In the genomic region with DNA sequence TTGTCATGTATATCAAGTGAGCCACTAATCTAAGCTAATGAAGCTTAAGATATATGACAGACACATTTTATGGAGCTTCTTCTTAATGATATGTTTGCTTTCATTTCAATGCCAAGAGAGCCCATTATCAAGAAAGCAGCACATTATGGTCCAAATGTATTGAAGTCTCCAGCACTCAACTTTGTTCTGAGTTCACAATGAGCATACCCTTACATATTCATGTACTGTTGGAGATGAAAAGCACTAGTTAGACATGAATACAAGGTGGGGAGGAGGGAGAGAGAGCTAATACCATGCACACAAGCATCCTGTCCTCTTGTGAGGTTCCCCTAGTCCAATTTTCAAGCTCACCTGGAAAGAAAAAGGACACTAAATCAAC, we compare ENCODE assay signal across 10 mouse cellular contexts.
"Had no signal": no experiment of that assay in that cellular context is flagged by ENCODE, and none has a peak within 500 bp of the region (broad histone marks: within the 10 kb centered on the region; RNA-seq: fewer than 3 reads in every experiment).

No protein-coding gene starts in this region.

- H3K27ac ChIP-seq: kidney, embryonic 15.5 days; limb, embryonic 13.5 days; liver, embryonic 14.5 days; stomach, embryonic 15.5 days had no signal

- H3K4me3 ChIP-seq: kidney, embryonic 15.5 days; limb, embryonic 13.5 days; stomach, embryonic 15.5 days had no signal

- H3K36me3 ChIP-seq: kidney, embryonic 15.5 days; limb, embryonic 13.5 days; stomach, embryonic 15.5 days had no signal

- H3K27me3 ChIP-seq: kidney, embryonic 15.5 days; limb, embryonic 13.5 days; stomach, embryonic 15.5 days had no signal

- H3K9me3 ChIP-seq: kidney, embryonic 15.5 days; limb, embryonic 13.5 days; stomach, embryonic 15.5 days had no signal

- H3K4me2 ChIP-seq: kidney, embryonic 15.5 days; limb, embryonic 13.5 days; stomach, embryonic 15.5 days had no signal

- H3K9ac ChIP-seq: kidney, embryonic 15.5 days; limb, embryonic 13.5 days; liver, embryonic 14.5 days; stomach, embryonic 15.5 days had no signal

- DNase-seq: kidney, postnatal 14 days; left cerebral cortex, postnatal 4 days; lung, adult 18-20 months; spleen, adult 18-20 months; thymus, postnatal 36 days had no signal

- H3K4me1 ChIP-seq: kidney, embryonic 15.5 days; limb, embryonic 13.5 days; stomach, embryonic 15.5 days had no signal

- ATAC-seq: midbrain, embryonic 16.5 days had no signal
